Mouse (Mus musculus) neural tube, embryonic 12.5 days (tissue): ENCODE measurements around the gene Fgfr2. TPM values are rescaled to one million over a fixed set of nuclear protein-coding genes. Genes with fewer than 3 reads are reported as not detected.

Source experiments
- ATAC-seq: fragments of 200-750 bp; cut with Nextera tagmentation; 2 replicates; pipeline ENCODE4 v1.8.0; 2017; ENCODE audit warnings: low read depth, mild to moderate bottlenecking, moderate TSS enrichment, moderate library complexity; ENCODE audit not compliant: low FRiP score
- H3K27ac ChIP-seq: fragments of 300-500 bp; sonication (generic); 2 replicates; pipeline ENCODE4 v1.5.1; 2016
- H3K27me3 ChIP-seq: fragments of 300-500 bp; sonication (generic); replicated peaks from 2 replicates; pipeline ENCODE4 v1.6.1; 2016; ENCODE audit warnings: mild to moderate bottlenecking
- H3K36me3 ChIP-seq: fragments of 300-500 bp; sonication (generic); 2 replicates; pipeline ENCODE4 v1.6.1; 2016; ENCODE audit warnings: mild to moderate bottlenecking
- H3K4me1 ChIP-seq: fragments of 300-500 bp; sonication (generic); 2 replicates; pipeline ENCODE4 v1.6.1; 2016
- H3K4me2 ChIP-seq: fragments of 300-500 bp; sonication (generic); replicated peaks from 2 replicates; pipeline ENCODE4 v1.6.1; 2016; ENCODE audit warnings: mild to moderate bottlenecking
- H3K4me3 ChIP-seq: fragments of 300-500 bp; sonication (generic); 2 replicates; pipeline ENCODE4 v1.5.1; 2016
- H3K9ac ChIP-seq: fragments of 300-500 bp; sonication (generic); 2 replicates; pipeline ENCODE4 v1.6.1; 2016; ENCODE audit warnings: mild to moderate bottlenecking
- H3K9me3 ChIP-seq: fragments of 300-500 bp; sonication (generic); 2 replicates; pipeline ENCODE4 v1.6.1; 2016; ENCODE audit warnings: mild to moderate bottlenecking
- WGBS: fragments of 180-500 bp; shearing (Covaris S2); methylation state at CpG from one replicate; pipeline ENCODE4 v1.1.7; 2016; 5-methylcytosine and 5-hydroxymethylcytosine counted together
- polyA plus RNA-seq: library from polyadenylated mRNA; unstranded; fragments of >200 nt; fragmentation: Nextera tagmentation; extraction: Ambion mirVana; gene quantifications from 2 replicates; pipeline ENCODE4 v1.2.1, GENCODE M21; 2016

Gene Fgfr2
- polyA plus RNA-seq, 1 experiment from 2014 or later = 65.0 TPM

GRCm38 (mm10) chr7:132365111-132365510, 758.0 kb downstream of the Fgfr2 start:
- 88% methylated on average over 5 of the region's 5 CpGs for WGBS
- Histone ChIP-seq H3K4me2 (no peak overlapping the region), H3K4me3 (no peak overlapping the region), H3K9ac (no peak overlapping the region), H3K9me3 (no peaks in the 10 kb centered on the region), H3K36me3 (no peaks in the 10 kb centered on the region), H3K27ac (no peak overlapping the region), H3K27me3 (no peaks in the 10 kb centered on the region), H3K4me1 (peaks cover 10% of the 10 kb centered on the region)
- no peak for ATAC-seq

DNA sequence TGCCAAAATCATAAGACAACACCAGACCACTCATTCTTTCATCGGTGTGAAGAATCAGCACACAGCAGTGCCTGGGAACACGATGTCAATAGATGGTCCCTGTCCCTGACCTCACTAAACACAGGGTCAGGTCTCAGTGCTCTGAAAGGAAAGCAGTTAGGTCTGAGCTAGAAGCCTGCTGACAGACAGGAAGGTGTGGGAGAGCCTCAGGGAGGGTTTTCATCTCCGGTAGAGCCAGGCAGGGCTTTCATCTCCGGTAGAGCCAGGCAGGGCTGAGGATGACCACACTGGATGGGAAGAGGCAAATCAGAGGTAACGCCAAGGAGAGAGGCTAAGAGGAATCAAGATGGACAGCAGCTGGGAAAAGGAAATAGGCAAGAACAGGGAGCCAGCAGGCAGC, 758.6 kb downstream of the Fgfr2 start:
- no peaks in the 10 kb centered on the region for H3K36me3 ChIP-seq
- peaks cover 10% of the 10 kb centered on the region for H3K4me1 ChIP-seq
- ATAC-seq = no peak
- H3K9ac ChIP-seq = no peak overlapping the region
- no peaks in the 10 kb centered on the region for H3K9me3 ChIP-seq
- no peak overlapping the region for H3K4me2 ChIP-seq
- H3K27me3 ChIP-seq = no peaks in the 10 kb centered on the region
- no peak overlapping the region for H3K27ac ChIP-seq
- no peak overlapping the region for H3K4me3 ChIP-seq
- WGBS = 76% methylated on average over 5 of the region's 5 CpGs

DNA sequence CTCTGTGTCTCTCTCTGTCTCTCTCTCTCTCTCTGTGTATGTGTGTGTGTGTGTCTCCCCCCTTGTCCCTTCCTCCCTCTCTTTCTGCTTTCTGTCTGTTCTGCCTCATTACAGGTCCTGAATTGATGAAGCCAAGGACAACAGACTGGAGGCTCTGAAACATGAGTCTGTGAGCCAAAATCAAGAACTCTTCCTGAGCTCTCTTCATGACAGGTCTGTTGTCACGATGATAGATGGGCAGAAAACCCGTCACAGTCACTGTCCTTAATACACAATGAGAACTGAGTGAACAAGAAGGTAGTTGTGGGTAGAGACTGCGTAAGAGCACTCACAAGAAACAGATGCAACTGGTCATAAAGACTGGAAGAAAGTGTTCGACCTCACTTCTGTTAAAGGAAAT, 762.8 kb downstream of the Fgfr2 start:
- no peak overlapping the region for H3K27ac ChIP-seq
- H3K36me3 ChIP-seq = no peaks in the 10 kb centered on the region
- 66% methylated on average over 4 of the region's 4 CpGs for WGBS
- no peak overlapping the region for H3K9ac ChIP-seq
- no peaks in the 10 kb centered on the region for H3K27me3 ChIP-seq
- H3K9me3 ChIP-seq = no peaks in the 10 kb centered on the region
- H3K4me3 ChIP-seq = no peak overlapping the region
- H3K4me1 ChIP-seq = peaks cover 9% of the 10 kb centered on the region; the same call in 1 of the 2 replicates
- no peak for ATAC-seq
- H3K4me2 ChIP-seq = no peak overlapping the region

DNA sequence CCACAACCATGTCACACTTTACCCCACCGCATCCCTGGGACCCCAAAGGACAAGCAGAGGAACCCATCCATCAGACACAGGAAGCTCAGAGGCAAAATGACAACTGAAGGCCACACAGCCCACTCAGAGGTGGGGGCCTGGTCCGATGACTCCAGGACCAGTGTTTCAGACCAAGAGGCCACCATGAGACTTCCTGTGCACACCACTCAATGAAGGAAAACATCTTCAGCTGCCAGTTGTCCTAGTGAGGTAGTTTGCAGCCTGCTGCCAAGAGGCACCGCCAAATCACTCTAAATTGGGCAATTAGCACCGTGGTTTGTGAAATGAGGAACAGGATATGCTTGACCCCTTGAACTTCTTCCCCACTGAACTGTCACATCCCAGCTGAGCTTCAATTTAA, 764.4 kb downstream of the Fgfr2 start:
- Histone ChIP-seq H3K27ac (no peak overlapping the region), H3K4me1 (peaks cover 9% of the 10 kb centered on the region; the same call in 1 of the 2 replicates), H3K4me3 (no peak overlapping the region), H3K27me3 (no peaks in the 10 kb centered on the region), H3K9ac (no peak overlapping the region), H3K4me2 (no peak overlapping the region), H3K9me3 (no peaks in the 10 kb centered on the region), H3K36me3 (no peaks in the 10 kb centered on the region)
- ATAC-seq = no peak
- WGBS = 49% methylated on average over 4 of the region's 4 CpGs

- no peaks in the 10 kb centered on the region for H3K9me3 ChIP-seq
- H3K9ac ChIP-seq = no peak overlapping the region
- no peaks in the 10 kb centered on the region for H3K36me3 ChIP-seq
- no peak overlapping the region for H3K27ac ChIP-seq
- no peaks in the 10 kb centered on the region for H3K27me3 ChIP-seq
- 70% methylated on average over 3 of the region's 3 CpGs for WGBS
- no peak for ATAC-seq
- peaks cover 9% of the 10 kb centered on the region; the same call in 1 of the 2 replicates for H3K4me1 ChIP-seq
- H3K4me2 ChIP-seq = no peak overlapping the region
- no peak overlapping the region for H3K4me3 ChIP-seq
Measured at GRCm38 (mm10) chr7:132358250-132358649, 764.9 kb downstream of the Fgfr2 start.

- no peaks in the 10 kb centered on the region for H3K36me3 ChIP-seq
- peaks cover 9% of the 10 kb centered on the region; the same call in 1 of the 2 replicates for H3K4me1 ChIP-seq
- no peaks in the 10 kb centered on the region for H3K9me3 ChIP-seq
- H3K27ac ChIP-seq = no peak overlapping the region
- no peak overlapping the region for H3K4me3 ChIP-seq
- no peak overlapping the region for H3K9ac ChIP-seq
- no peak for ATAC-seq
- H3K27me3 ChIP-seq = no peaks in the 10 kb centered on the region
- no peak overlapping the region for H3K4me2 ChIP-seq
- WGBS = 90% methylated on average over 3 of the region's 3 CpGs
Measured at GRCm38 (mm10) chr7:132357841-132358237, 765.3 kb downstream of the Fgfr2 start.

DNA sequence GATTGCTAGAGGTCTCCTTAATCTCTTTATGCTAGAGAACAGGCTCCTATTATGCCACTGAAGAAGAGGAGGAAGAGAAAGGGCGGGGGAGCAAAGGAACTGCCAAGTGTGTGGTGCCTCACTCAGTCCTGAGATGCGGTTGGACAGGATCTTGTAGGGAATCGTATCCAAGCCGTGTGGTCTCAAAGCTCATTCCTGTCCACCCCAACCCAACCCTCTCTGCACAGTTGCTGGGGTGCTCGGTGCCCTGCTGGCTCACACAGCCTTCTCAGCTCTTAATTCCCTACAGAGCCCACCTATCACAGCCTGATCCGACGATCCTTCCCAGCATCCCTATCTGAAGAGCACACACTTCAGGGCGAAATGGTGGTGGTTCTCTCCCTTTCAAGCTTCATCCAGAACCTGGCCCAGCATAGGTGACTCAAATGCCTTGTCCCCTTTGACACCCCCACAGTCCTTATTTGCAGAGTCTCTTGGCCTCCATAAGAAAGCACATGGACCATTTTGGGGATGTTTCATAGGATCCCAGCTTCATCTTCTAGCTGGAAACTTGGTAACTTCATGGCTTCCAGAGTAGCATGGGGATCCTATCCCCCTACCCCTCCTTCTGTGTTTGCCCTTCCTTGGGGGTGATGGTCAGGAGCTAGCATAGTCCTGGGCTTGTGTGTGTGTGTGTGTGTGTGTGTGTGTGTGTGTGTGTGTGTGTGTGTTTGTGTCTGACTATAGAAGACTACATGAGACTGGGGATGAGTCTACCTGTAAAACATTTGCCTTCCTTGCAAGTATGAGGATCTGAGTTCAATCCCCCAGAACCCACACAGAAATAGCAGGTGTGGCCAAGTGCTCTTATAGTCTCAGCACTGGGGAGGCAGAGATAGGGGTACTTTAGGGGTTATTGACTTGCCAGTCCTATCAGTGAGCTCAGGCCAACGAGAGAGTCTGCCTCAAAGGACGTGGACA, 766.0 kb downstream of the Fgfr2 start:
- Histone ChIP-seq H3K9ac (no peak overlapping the region), H3K36me3 (no peaks in the 10 kb centered on the region), H3K4me2 (no peak overlapping the region), H3K27ac (no peak overlapping the region), H3K9me3 (no peaks in the 10 kb centered on the region), H3K4me3 (no peak overlapping the region), H3K4me1 (peaks cover 11% of the 10 kb centered on the region; the same call in 1 of the 2 replicates), H3K27me3 (no peaks in the 10 kb centered on the region)
- WGBS = 33% methylated on average over 10 of the region's 10 CpGs
- no peak for ATAC-seq

DNA sequence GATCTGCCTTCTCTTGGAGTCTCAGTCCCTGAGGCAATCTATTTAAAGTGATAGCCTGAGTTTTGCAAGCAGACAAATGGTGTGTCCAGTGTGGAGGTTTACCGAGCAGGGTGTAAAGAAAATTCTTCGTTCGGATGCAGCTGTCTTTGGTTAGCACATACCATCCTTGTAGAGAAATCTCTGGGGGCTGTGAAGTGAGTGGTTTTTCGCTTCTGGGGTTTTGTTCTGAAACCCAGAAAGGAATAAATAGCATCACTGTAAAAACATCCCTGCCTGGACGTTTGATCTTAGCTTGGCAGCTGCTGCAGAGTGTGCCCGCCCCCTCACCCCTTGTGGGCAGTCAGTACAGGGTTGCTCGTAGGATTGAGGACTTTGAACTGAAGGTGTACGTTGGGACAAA, 767.0 kb downstream of the Fgfr2 start:
- Histone ChIP-seq H3K9ac (no peak overlapping the region), H3K4me3 (no peak overlapping the region), H3K9me3 (no peaks in the 10 kb centered on the region), H3K27me3 (no peaks in the 10 kb centered on the region), H3K36me3 (no peaks in the 10 kb centered on the region), H3K27ac (no peak overlapping the region), H3K4me2 (no peak overlapping the region), H3K4me1 (peaks cover 13% of the 10 kb centered on the region; the same call in 1 of the 2 replicates)
- 14% methylated on average over 8 of the region's 8 CpGs for WGBS
- ATAC-seq = no peak

GRCm38 (mm10) chr7:132355767-132356166, 767.4 kb downstream of the Fgfr2 start:
- Histone ChIP-seq H3K4me3 (no peak overlapping the region), H3K36me3 (no peaks in the 10 kb centered on the region), H3K9ac (no peak overlapping the region), H3K27me3 (no peaks in the 10 kb centered on the region), H3K27ac (no peak overlapping the region), H3K4me2 (no peak overlapping the region), H3K4me1 (peaks cover 13% of the 10 kb centered on the region; the same call in 1 of the 2 replicates), H3K9me3 (no peaks in the 10 kb centered on the region)
- no peak for ATAC-seq
- 69% methylated on average over 6 of the region's 6 CpGs for WGBS

- 71% methylated on average over 6 of the region's 6 CpGs for WGBS
- H3K4me1 ChIP-seq = peaks cover 13% of the 10 kb centered on the region; the same call in 1 of the 2 replicates
- no peak overlapping the region for H3K4me3 ChIP-seq
- no peaks in the 10 kb centered on the region for H3K9me3 ChIP-seq
- H3K27me3 ChIP-seq = no peaks in the 10 kb centered on the region
- no peaks in the 10 kb centered on the region for H3K36me3 ChIP-seq
- H3K27ac ChIP-seq = no peak overlapping the region
- no peak overlapping the region for H3K9ac ChIP-seq
- no peak overlapping the region for H3K4me2 ChIP-seq
- ATAC-seq = no peak
Measured at GRCm38 (mm10) chr7:132349075-132349572, 774.0 kb downstream of the Fgfr2 start.

DNA sequence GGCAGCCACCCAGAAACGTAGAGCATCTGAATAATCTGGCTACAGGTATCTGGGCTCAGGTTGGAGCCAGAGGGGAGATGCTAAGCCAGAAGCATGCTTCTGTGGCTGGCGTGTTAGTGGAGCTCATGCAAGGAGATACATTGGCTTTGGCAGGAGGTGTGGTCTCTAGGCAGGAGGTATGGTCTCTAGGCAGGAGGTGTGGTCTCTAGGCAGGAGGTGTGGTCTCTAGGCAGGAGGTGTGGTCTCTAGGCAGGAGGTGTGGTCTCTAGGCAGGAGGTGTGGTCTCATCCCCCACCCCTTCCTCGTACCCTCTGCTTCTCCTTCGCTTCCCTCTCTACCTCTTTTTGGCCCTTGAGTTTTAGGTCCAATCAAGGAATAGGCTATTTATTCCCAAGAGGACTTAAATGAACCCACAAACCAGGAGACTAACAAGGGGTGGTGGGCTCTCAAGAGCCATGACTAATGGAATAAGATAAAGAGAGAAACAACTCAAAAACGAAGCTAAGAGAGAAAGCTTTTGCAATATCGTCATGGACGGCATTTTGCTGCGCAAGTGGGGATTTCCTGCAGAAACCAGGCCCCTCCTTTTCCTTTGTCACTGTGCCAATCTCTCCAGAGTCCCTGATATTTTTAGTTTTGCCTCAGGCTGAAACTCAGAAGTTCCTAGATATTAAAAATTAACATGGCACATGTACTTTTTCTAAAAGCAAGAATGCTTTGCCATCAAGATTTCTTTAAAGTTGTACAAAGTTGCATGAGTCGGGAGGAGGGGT, 775.7 kb downstream of the Fgfr2 start:
- H3K4me1 ChIP-seq = peaks cover 13% of the 10 kb centered on the region; the same call in 1 of the 2 replicates
- no peaks in the 10 kb centered on the region for H3K36me3 ChIP-seq
- no peak overlapping the region for H3K4me2 ChIP-seq
- H3K9ac ChIP-seq = no peak overlapping the region
- no peaks in the 10 kb centered on the region for H3K9me3 ChIP-seq
- H3K27ac ChIP-seq = no peak overlapping the region
- no peak for ATAC-seq
- WGBS = 86% methylated on average over 9 of the region's 9 CpGs
- H3K27me3 ChIP-seq = no peaks in the 10 kb centered on the region
- no peak overlapping the region for H3K4me3 ChIP-seq

DNA sequence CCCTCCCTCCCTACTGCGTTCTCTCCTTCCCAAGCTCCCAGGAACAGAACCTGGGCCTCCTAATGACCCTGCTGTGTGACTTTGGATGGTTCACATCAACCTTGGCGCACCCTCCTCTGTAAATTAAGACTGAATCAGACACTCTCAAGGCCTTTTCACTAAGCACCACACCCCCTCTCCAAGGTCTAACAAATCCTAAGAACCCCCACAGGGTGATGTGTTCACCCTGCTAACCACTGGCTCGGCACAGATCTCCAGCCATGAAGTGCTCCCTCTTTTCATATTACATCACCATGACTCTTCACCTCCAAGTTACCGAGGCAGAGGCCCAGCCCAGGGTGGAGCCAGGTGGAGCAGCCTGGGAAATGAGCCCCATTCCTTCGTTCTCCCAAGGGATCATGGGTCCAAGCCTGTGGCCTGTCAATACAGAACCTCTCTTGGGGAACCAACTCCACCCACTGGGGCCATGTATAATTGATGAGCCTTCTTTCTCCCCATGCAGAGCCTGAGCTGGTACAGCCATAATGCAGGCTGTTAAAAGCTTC, 777.6 kb downstream of the Fgfr2 start:
- H3K4me1 ChIP-seq = peaks cover 9% of the 10 kb centered on the region; the same call in 1 of the 2 replicates
- no peak overlapping the region for H3K4me3 ChIP-seq
- H3K27me3 ChIP-seq = no peaks in the 10 kb centered on the region
- no peak overlapping the region for H3K9ac ChIP-seq
- no peaks in the 10 kb centered on the region for H3K36me3 ChIP-seq
- no peaks in the 10 kb centered on the region for H3K9me3 ChIP-seq
- no peak overlapping the region for H3K4me2 ChIP-seq
- ATAC-seq = no peak
- H3K27ac ChIP-seq = no peak overlapping the region
- 63% methylated on average over 5 of the region's 5 CpGs for WGBS
